Comparison of ENCODE assay signal across 8 mouse cellular contexts in genomic region chr8:11635611-11636081, GRCm38 (mm10). TPM values are rescaled to one million over a fixed set of nuclear protein-coding genes. Genes with fewer than 3 reads are reported as not detected.
A peak's percentile ranks its signal among the peaks of the same experiment; 100 is the strongest.
DNase-seq lines count a peak whose midpoint lies in the region; ATAC-seq and TF ChIP-seq lines count a peak whose summit lies in the region.

TSS of gene Ankrd10 (minus strand) at chr8:11635757.

- peak within 1 kb of the TSS; percentile 73 for H3K4me2 ChIP-seq in forebrain, embryonic 15.5 days (replicated peaks)

- TF ChIP-seq POLR2A in lung, adult 2 months (IDR thresholded peaks at IDR 0.05; ENCODE audit: borderline replicate concordance, extremely low read depth, low read depth, low read length), result peak; percentile 94

- peaks cover 3 to 17% of the 10 kb centered on the region in 2 experiments; a peak in 2 of 4 replicates for H3K4me1 ChIP-seq in ES-E14 (ENCODE audit: control insufficient read depth in 2 of 2, insufficient read depth in 2 of 2, low read length in 2 of 2, poor library complexity in 1 of 2)
- peaks cover 38% of the 10 kb centered on the region for H3K4me1 ChIP-seq in forebrain, embryonic 15.5 days
- H3K4me1 ChIP-seq in lung, adult 2 months (ENCODE audit: control insufficient read depth, insufficient read depth, low read length), result peaks cover 12% of the 10 kb centered on the region

- H3K9me3 ChIP-seq in ES-E14 (ENCODE audit: control insufficient read depth, insufficient read depth, low read depth, low read length), result no peaks in the 10 kb centered on the region
- no peaks in the 10 kb centered on the region for H3K9me3 ChIP-seq in forebrain, embryonic 15.5 days

- H3K36me3 ChIP-seq in ES-E14 (ENCODE audit: control insufficient read depth, insufficient read depth, low read length, poor library complexity, severe bottlenecking), result peaks cover 19% of the 10 kb centered on the region
- peaks cover 14% of the 10 kb centered on the region for H3K36me3 ChIP-seq in forebrain, embryonic 15.5 days

- intact Hi-C loops in heart, postnatal 25 days (cut with DNase I), result loop anchor here (2.0 kb wide), 1 partner anchor 141 kb away; no protein-coding TSS in a partner anchor

- in situ Hi-C loops in ES-E14 (cut with MboI; ENCODE audit: low sequenced_read_pairs in 2 of 2, unreplicated experiment in 2 of 2), result no loop called here

- ATAC-seq in forebrain, embryonic 15.5 days (replicated peaks), result peak; percentile 93
- peak; percentile 92 for ATAC-seq in neutrophil, adult 5-6 weeks (ENCODE audit: extremely low read depth, insufficient number of reproducible peaks, low FRiP score, poor library complexity, severe bottlenecking)

- peak within 1 kb of the TSS; percentile 90 for H3K27ac ChIP-seq in ES-E14 (ENCODE audit: insufficient read depth, low read depth, low read length, poor library complexity, severe bottlenecking)
- H3K27ac ChIP-seq in forebrain, embryonic 15.5 days (replicated peaks), result peak within 1 kb of the TSS; percentile 99

- WGBS in forebrain, embryonic 15.5 days, result under 1% methylated on average over 40 of the region's 40 CpGs
- WGBS in lung, adult 2 months, result under 1% methylated on average over 40 of the region's 40 CpGs

- peak; percentile 93 for DNase-seq in ES-E14 (ENCODE audit: low read depth, low spot score)
- DNase-seq in cerebellum, adult 11-12 months, result peak; percentile 97
- peak; percentile 95 for DNase-seq in heart, postnatal 25 days (ENCODE audit: low spot score)
- peak; percentile 96 for DNase-seq in layer of hippocampus, adult 18-20 months (ENCODE audit: low spot score in 2 of 2)
- DNase-seq in lung, adult 2 months, result peak; percentile 98
- peak; percentile 98 for DNase-seq in thymus, adult 18-20 months

- H3K9ac ChIP-seq in ES-E14 (ENCODE audit: insufficient read depth, low read depth, low read length, poor library complexity, severe bottlenecking), result peak within 1 kb of the TSS; percentile 98
- H3K9ac ChIP-seq in forebrain, embryonic 15.5 days (replicated peaks), result peak within 1 kb of the TSS; percentile 96

- peak within 1 kb of the TSS; percentile 87 to 88 for H3K4me3 ChIP-seq in ES-E14 (ENCODE audit: insufficient read depth in 1 of 2, low read depth in 1 of 2, low read length in 2 of 2, poor library complexity in 1 of 2, severe bottlenecking in 1 of 2)
- peak within 1 kb of the TSS; percentile 90 for H3K4me3 ChIP-seq in forebrain, embryonic 15.5 days
- peak within 1 kb of the TSS; percentile 86 for H3K4me3 ChIP-seq in lung, adult 2 months (replicated peaks; ENCODE audit: extremely low read depth, low read depth, low read length)

- no peak for TF ChIP-seq CTCF in lung, adult 2 months (IDR thresholded peaks at IDR 0.05; ENCODE audit: insufficient read depth, low read length)

- no peaks in the 10 kb centered on the region for H3K27me3 ChIP-seq in forebrain, embryonic 15.5 days

TF ChIP-seq in ES-E14, 5 proteins besides CTCF, POLR2A, EP300 and RAD21:
- TF ChIP-seq ZC3H11A (IDR thresholded peaks at IDR 0.05; ENCODE audit: borderline replicate concordance, low read depth, low read length), result no peak
- TF ChIP-seq CHD2 (IDR thresholded peaks at IDR 0.05; ENCODE audit: low read depth, low read length), result no peak
- peak; percentile 41; the same call in 1 of the 2 replicates for TF ChIP-seq HCFC1 (IDR thresholded peaks at IDR 0.05; ENCODE audit: borderline replicate concordance, insufficient read depth, low read length)
- TF ChIP-seq MAFK (IDR thresholded peaks at IDR 0.05; ENCODE audit: insufficient read depth, low read depth, low read length), result no peak
- no peak for TF ChIP-seq ZNF384 (IDR thresholded peaks at IDR 0.05; ENCODE audit: low read depth, low read length)

RNA-seq across cellular contexts. Expression of gene Ankrd10, which starts in this region (rescaled TPM):
- total RNA-seq in ES-E14 (2012; rRNA removed), result 165 and 235 TPM in 2 replicates
- polyA plus RNA-seq in forebrain, embryonic 15.5 days (2015; fragmentation: Nextera tagmentation; extraction: Ambion mirVana), result 119 and 121 TPM in 2 replicates
- 10 to 100 TPM; 24.4 to 25.4 TPM for total RNA-seq in heart, postnatal 25 days (2021)
- total RNA-seq in layer of hippocampus, adult 18-20 months (2021), result 10 to 100 TPM; 58.0 to 60.6 TPM
- polyA plus RNA-seq in lung, adult 2 months (2012; rRNA removed), result 52.3 and 54.5 TPM in 2 replicates
- total RNA-seq in neutrophil, adult 5-6 weeks (2017), result 56.7 and 62.0 TPM in 2 replicates

Comparison
In these comparisons a context has a peak if more than half of its experiments do, and no peak if none do; other contexts are left out.
1. Peak in every context shown above with its lines: DNase-seq, ATAC-seq, H3K4me3 ChIP-seq and H3K27ac ChIP-seq.